Mouse (Mus musculus) hindbrain, embryonic 12.5 days (tissue): ENCODE measurements at regions not wholly inside any gene's neighbourhood (a gene's known extent, or its start where the extent isn't known, plus 50 kb on each side); places are given as distances from the start of the nearest gene placed in this dataset.
A peak's percentile ranks its signal among the peaks of the same experiment; 100 is the strongest.
"Not testable (repeated sequence)": the region's sequence is repeated elsewhere in the genome, so short reads cannot be mapped to it uniquely, and the experiment has no call there.

ENCODE experiments used
- ATAC-seq: fragments of 200-750 bp; cut with Nextera tagmentation; 2 replicates; pipeline ENCODE4 v1.8.0; 2017; ENCODE audit warnings: moderate TSS enrichment; ENCODE audit not compliant: low FRiP score
- H3K27ac ChIP-seq: fragments of 300-500 bp; sonication (generic); 2 replicates; pipeline ENCODE4 v1.5.1; 2016; ENCODE audit warnings: mild to moderate bottlenecking
- H3K27me3 ChIP-seq: fragments of 300-500 bp; sonication (generic); 2 replicates; pipeline ENCODE4 v1.6.1; 2016; ENCODE audit warnings: mild to moderate bottlenecking
- H3K36me3 ChIP-seq: fragments of 300-500 bp; sonication (generic); 2 replicates; pipeline ENCODE4 v1.6.1; 2016; ENCODE audit warnings: mild to moderate bottlenecking
- H3K4me1 ChIP-seq: fragments of 300-500 bp; sonication (generic); 2 replicates; pipeline ENCODE4 v1.6.1; 2016
- H3K4me2 ChIP-seq: fragments of 300-500 bp; sonication (generic); replicated peaks from 2 replicates; pipeline ENCODE4 v1.6.1; 2016; ENCODE audit warnings: mild to moderate bottlenecking
- H3K4me3 ChIP-seq: fragments of 300-500 bp; sonication (generic); 2 replicates; pipeline ENCODE4 v1.5.1; 2016; ENCODE audit warnings: mild to moderate bottlenecking
- H3K9ac ChIP-seq: fragments of 300-500 bp; sonication (generic); 2 replicates; pipeline ENCODE4 v1.6.1; 2016; ENCODE audit warnings: mild to moderate bottlenecking, moderate library complexity
- H3K9me3 ChIP-seq: fragments of 300-500 bp; sonication (generic); replicated peaks from 2 replicates; pipeline ENCODE4 v1.6.1; 2016; ENCODE audit warnings: mild to moderate bottlenecking
- WGBS: fragments of 180-500 bp; shearing (Covaris S2); methylation state at CpG from one replicate; pipeline ENCODE4 v1.1.7; 2016; 5-methylcytosine and 5-hydroxymethylcytosine counted together

GRCm38 (mm10) chr3:38268226-38268625, 216.4 kb downstream of the Ankrd50 start:
- 92% methylated on average over 7 of the region's 7 CpGs for WGBS
- Histone ChIP-seq H3K4me2 (no peak overlapping the region), H3K27me3 (no peaks in the 10 kb centered on the region), H3K27ac (no peak overlapping the region), H3K9me3 (0 out of 2 replicates have a peak, but pooled peaks cover 5% of the 10 kb centered on the region), H3K36me3 (no peaks in the 10 kb centered on the region), H3K4me3 (no peak overlapping the region), H3K9ac (no peak overlapping the region), H3K4me1 (peaks cover 10% of the 10 kb centered on the region)
- no peak for ATAC-seq

GRCm38 (mm10) chr3:38263261-38264141, 221.1 kb downstream of the Ankrd50 start:
- Histone ChIP-seq H3K9ac (no peak overlapping the region; the same call in 1 of the 2 replicates), H3K9me3 (0 out of 2 replicates have a peak, but pooled peaks cover 5% of the 10 kb centered on the region), H3K4me1 (peaks cover 30% of the 10 kb centered on the region), H3K4me2 (no peak overlapping the region), H3K27me3 (no peaks in the 10 kb centered on the region; the same call in 1 of the 2 replicates), H3K36me3 (no peaks in the 10 kb centered on the region), H3K27ac (peak overlapping the region; percentile 40; the same call in 1 of the 2 replicates), H3K4me3 (no peak overlapping the region)
- ATAC-seq: peak; percentile 57
- WGBS: 25% methylated on average over 16 of the region's 16 CpGs

GRCm38 (mm10) chr3:38261326-38262075, 223.1 kb downstream of the Ankrd50 start:
- no peaks in the 10 kb centered on the region for H3K36me3 ChIP-seq
- H3K4me2 ChIP-seq: no peak overlapping the region
- ATAC-seq: peak; percentile 47
- WGBS: 45% methylated on average over 11 of the region's 11 CpGs
- no peaks in the 10 kb centered on the region; the same call in 1 of the 2 replicates for H3K27me3 ChIP-seq
- peaks cover 43% of the 10 kb centered on the region for H3K4me1 ChIP-seq
- 0 out of 2 replicates have a peak, but pooled peaks cover 5% of the 10 kb centered on the region for H3K9me3 ChIP-seq
- H3K9ac ChIP-seq: no peak overlapping the region
- peak overlapping the region; percentile 30; the same call in 1 of the 2 replicates for H3K27ac ChIP-seq
- H3K4me3 ChIP-seq: no peak overlapping the region

- not testable (repeated sequence) for H3K4me3 ChIP-seq, H3K36me3 ChIP-seq, ATAC-seq, H3K27ac ChIP-seq, H3K4me2 ChIP-seq, H3K27me3 ChIP-seq, H3K9me3 ChIP-seq, H3K9ac ChIP-seq
- WGBS: 94% methylated on average over 8 of the region's 8 CpGs
- peaks cover 43% of the 10 kb centered on the region for H3K4me1 ChIP-seq
Observed at GRCm38 (mm10) chr3:38259223-38259622, 225.4 kb downstream of the Ankrd50 start.

GRCm38 (mm10) chr3:38257843-38258290, 226.8 kb downstream of the Ankrd50 start:
- Histone ChIP-seq H3K27ac (no peak overlapping the region), H3K4me1 (peaks cover 30% of the 10 kb centered on the region), H3K4me2 (no peak overlapping the region), H3K9ac (no peak overlapping the region), H3K27me3 (no peaks in the 10 kb centered on the region; the same call in 1 of the 2 replicates), H3K36me3 (no peaks in the 10 kb centered on the region), H3K4me3 (no peak overlapping the region), H3K9me3 (no peaks in the 10 kb centered on the region)
- ATAC-seq: no peak
- 71% methylated on average over 14 of the region's 14 CpGs for whole genome bisulfite sequencing

GRCm38 (mm10) chr3:38257076-38257842, 227.4 kb downstream of the Ankrd50 start:
- no peak overlapping the region for H3K4me2 ChIP-seq
- peaks cover 24% of the 10 kb centered on the region for H3K4me1 ChIP-seq
- H3K27ac ChIP-seq: no peak overlapping the region
- H3K27me3 ChIP-seq: no peaks in the 10 kb centered on the region; the same call in 1 of the 2 replicates
- H3K9me3 ChIP-seq: no peaks in the 10 kb centered on the region
- H3K36me3 ChIP-seq: no peaks in the 10 kb centered on the region
- no peak overlapping the region for H3K4me3 ChIP-seq
- no peak for ATAC-seq
- 54% methylated on average over 14 of the region's 14 CpGs for WGBS
- H3K9ac ChIP-seq: no peak overlapping the region

- Histone ChIP-seq H3K9me3 (no peaks in the 10 kb centered on the region), H3K4me1 (peaks cover 13% of the 10 kb centered on the region), H3K27me3 (no peaks in the 10 kb centered on the region; the same call in 1 of the 2 replicates), H3K36me3 (no peaks in the 10 kb centered on the region), H3K4me2 (no peak overlapping the region), H3K27ac (no peak overlapping the region), H3K9ac (no peak overlapping the region), H3K4me3 (no peak overlapping the region)
- ATAC-seq: peak; percentile 76
- 4% methylated on average over 2 of the region's 2 CpGs for WGBS
Observed at GRCm38 (mm10) chr3:38255674-38256073, 229.0 kb downstream of the Ankrd50 start.

GRCm38 (mm10) chr3:38254896-38255295, 229.7 kb downstream of the Ankrd50 start:
- Histone ChIP-seq H3K4me3 (no peak overlapping the region), H3K4me2 (no peak overlapping the region), H3K9me3 (no peaks in the 10 kb centered on the region), H3K36me3 (no peaks in the 10 kb centered on the region), H3K9ac (no peak overlapping the region), H3K4me1 (peaks cover 13% of the 10 kb centered on the region), H3K27me3 (no peaks in the 10 kb centered on the region; the same call in 1 of the 2 replicates), H3K27ac (no peak overlapping the region)
- 86% methylated on average over 2 of the region's 2 CpGs for whole genome bisulfite sequencing
- ATAC-seq: peak; percentile 33; the same call in 1 of the 2 replicates

GRCm38 (mm10) chr3:38251592-38251991, 233.1 kb downstream of the Ankrd50 start:
- Histone ChIP-seq H3K27me3 (no peaks in the 10 kb centered on the region), H3K27ac (no peak overlapping the region), H3K4me2 (no peak overlapping the region), H3K4me3 (no peak overlapping the region), H3K36me3 (no peaks in the 10 kb centered on the region), H3K4me1 (peaks cover 2% of the 10 kb centered on the region), H3K9ac (no peak overlapping the region), H3K9me3 (no peaks in the 10 kb centered on the region)
- 77% methylated on average over 2 of the region's 2 CpGs for WGBS
- no peak for ATAC-seq

GRCm38 (mm10) chr3:38250552-38250951, 234.1 kb downstream of the Ankrd50 start:
- Histone ChIP-seq H3K27ac (no peak overlapping the region), H3K4me3 (no peak overlapping the region), H3K4me2 (no peak overlapping the region), H3K9ac (no peak overlapping the region), H3K36me3 (no peaks in the 10 kb centered on the region), H3K9me3 (no peaks in the 10 kb centered on the region), H3K4me1 (no peaks in the 10 kb centered on the region), H3K27me3 (no peaks in the 10 kb centered on the region)
- no peak for ATAC-seq
- WGBS: 77% methylated on average over 5 of the region's 5 CpGs

GRCm38 (mm10) chr3:38248941-38249340, 235.7 kb downstream of the Ankrd50 start:
- no peak overlapping the region for H3K9ac ChIP-seq
- no peaks in the 10 kb centered on the region for H3K9me3 ChIP-seq
- 92% methylated on average over 1 of the region's 1 CpGs for WGBS
- ATAC-seq: no peak
- H3K4me3 ChIP-seq: no peak overlapping the region
- no peaks in the 10 kb centered on the region for H3K36me3 ChIP-seq
- no peaks in the 10 kb centered on the region for H3K4me1 ChIP-seq
- no peak overlapping the region for H3K4me2 ChIP-seq
- H3K27me3 ChIP-seq: no peaks in the 10 kb centered on the region
- H3K27ac ChIP-seq: no peak overlapping the region
